Mouse (Mus musculus) heart, embryonic 12.5 days (tissue): ENCODE data around the gene Glis3. TPM values are rescaled to one million over a fixed set of nuclear protein-coding genes. Genes with fewer than 3 reads are reported as not detected.

Experiments
- ATAC-seq: fragments of 200-750 bp; cut with Nextera tagmentation; 2 replicates; pipeline ENCODE4 v1.8.0; 2017; ENCODE audit warnings: moderate TSS enrichment, moderate library complexity; ENCODE audit not compliant: insufficient number of reproducible peaks, low FRiP score
- H3K27ac ChIP-seq: fragments of 300-500 bp; sonication (generic); 2 replicates; pipeline ENCODE4 v1.5.1; 2016; ENCODE audit warnings: mild to moderate bottlenecking, moderate library complexity; ENCODE audit not compliant: poor library complexity, severe bottlenecking
- H3K27me3 ChIP-seq: fragments of 300-500 bp; sonication (generic); replicated peaks from 2 replicates; pipeline ENCODE4 v1.6.1; 2016; ENCODE audit warnings: mild to moderate bottlenecking, moderate library complexity
- H3K36me3 ChIP-seq: fragments of 300-500 bp; sonication (generic); 2 replicates; pipeline ENCODE4 v1.6.1; 2016; ENCODE audit warnings: mild to moderate bottlenecking, moderate library complexity
- H3K4me1 ChIP-seq: fragments of 300-500 bp; sonication (generic); replicated peaks from 2 replicates; pipeline ENCODE4 v1.6.1; 2016; ENCODE audit warnings: mild to moderate bottlenecking
- H3K4me2 ChIP-seq: fragments of 300-500 bp; sonication (generic); 2 replicates; pipeline ENCODE4 v1.6.1; 2016; ENCODE audit warnings: mild to moderate bottlenecking, moderate library complexity
- H3K4me3 ChIP-seq: fragments of 300-500 bp; sonication (generic); 2 replicates; pipeline ENCODE4 v1.5.1; 2016; ENCODE audit warnings: mild to moderate bottlenecking
- H3K9ac ChIP-seq: fragments of 300-500 bp; sonication (generic); 2 replicates; pipeline ENCODE4 v1.6.1; 2016; ENCODE audit warnings: mild to moderate bottlenecking, moderate library complexity
- H3K9me3 ChIP-seq: fragments of 300-500 bp; sonication (generic); replicated peaks from 2 replicates; pipeline ENCODE4 v1.6.1; 2016; ENCODE audit warnings: mild to moderate bottlenecking, moderate library complexity
- WGBS: fragments of 180-500 bp; shearing (Covaris S2); methylation state at CpG from one replicate; pipeline ENCODE4 v1.1.7; 2016; 5-methylcytosine and 5-hydroxymethylcytosine counted together
- polyA plus RNA-seq: library from polyadenylated mRNA; unstranded; fragments of >200 nt; fragmentation: Nextera tagmentation; extraction: Ambion mirVana; gene quantifications from 2 replicates; pipeline ENCODE4 v1.2.1, GENCODE M21; 2016

The Glis3 gene
- polyA plus RNA-seq, 1 experiment from 2014 or later, result 1.7 TPM

- no peak overlapping the region for H3K4me3 ChIP-seq
Measured at GRCm38 (mm10) chr19:28531750-28532149, 148.1 kb downstream of the Glis3 start.

GRCm38 (mm10) chr19:28530846-28531245 is 149.0 kb downstream of the Glis3 start:
- H3K9me3 ChIP-seq, result no peaks in the 10 kb centered on the region
- WGBS, result 58% methylated on average over 10 of the region's 10 CpGs
- no peak overlapping the region for H3K4me3 ChIP-seq
- H3K36me3 ChIP-seq, result no peaks in the 10 kb centered on the region
- no peak for ATAC-seq
- H3K4me1 ChIP-seq, result no peaks in the 10 kb centered on the region
- no peak overlapping the region for H3K4me2 ChIP-seq
- H3K27me3 ChIP-seq, result no peaks in the 10 kb centered on the region
- no peak overlapping the region for H3K27ac ChIP-seq
- H3K9ac ChIP-seq, result no peak overlapping the region

More at GRCm38 (mm10) chr19:28531750-28532149, 148.1 kb downstream of the Glis3 start:
- Histone ChIP-seq H3K9me3 (no peaks in the 10 kb centered on the region), H3K4me2 (no peak overlapping the region), H3K4me1 (no peaks in the 10 kb centered on the region), H3K9ac (no peak overlapping the region), H3K27me3 (no peaks in the 10 kb centered on the region), H3K27ac (no peak overlapping the region), H3K36me3 (no peaks in the 10 kb centered on the region)
- no peak for ATAC-seq
- WGBS, result 82% methylated on average over 9 of the region's 9 CpGs

- H3K4me3 ChIP-seq, result no peak overlapping the region
- H3K9ac ChIP-seq, result no peak overlapping the region
- WGBS, result 87% methylated on average over 13 of the region's 13 CpGs
- no peaks in the 10 kb centered on the region for H3K36me3 ChIP-seq
- no peak for ATAC-seq
- no peak overlapping the region for H3K27ac ChIP-seq
- H3K4me1 ChIP-seq, result no peaks in the 10 kb centered on the region
- no peak overlapping the region for H3K4me2 ChIP-seq
- H3K27me3 ChIP-seq, result no peaks in the 10 kb centered on the region
- H3K9me3 ChIP-seq, result no peaks in the 10 kb centered on the region
Measured at GRCm38 (mm10) chr19:28529006-28529405, 150.9 kb downstream of the Glis3 start.

GRCm38 (mm10) chr19:28527446-28527845 is 152.4 kb downstream of the Glis3 start:
- WGBS, result 94% methylated on average over 5 of the region's 5 CpGs
- no peak for ATAC-seq
- no peaks in the 10 kb centered on the region for H3K9me3 ChIP-seq

GRCm38 (mm10) chr19:28525331-28525730 is 154.5 kb downstream of the Glis3 start:
- Histone ChIP-seq H3K4me3 (no peak overlapping the region), H3K27ac (no peak overlapping the region), H3K27me3 (no peaks in the 10 kb centered on the region), H3K36me3 (no peaks in the 10 kb centered on the region), H3K4me2 (no peak overlapping the region), H3K9me3 (no peaks in the 10 kb centered on the region), H3K9ac (no peak overlapping the region), H3K4me1 (no peaks in the 10 kb centered on the region)
- 91% methylated on average over 3 of the region's 3 CpGs for WGBS
- no peak for ATAC-seq

More at GRCm38 (mm10) chr19:28527446-28527845, 152.4 kb downstream of the Glis3 start:
- H3K9ac ChIP-seq, result no peak overlapping the region
- no peak overlapping the region for H3K4me2 ChIP-seq
- H3K27me3 ChIP-seq, result no peaks in the 10 kb centered on the region
- no peak overlapping the region for H3K4me3 ChIP-seq
- H3K4me1 ChIP-seq, result no peaks in the 10 kb centered on the region
- H3K27ac ChIP-seq, result no peak overlapping the region
- no peaks in the 10 kb centered on the region for H3K36me3 ChIP-seq

GRCm38 (mm10) chr19:28522289-28522688 is 157.6 kb downstream of the Glis3 start:
- Histone ChIP-seq H3K27me3 (no peaks in the 10 kb centered on the region), H3K4me1 (peaks cover 4% of the 10 kb centered on the region; the same call in 1 of the 2 replicates), H3K9me3 (no peaks in the 10 kb centered on the region), H3K9ac (no peak overlapping the region), H3K4me3 (no peak overlapping the region), H3K36me3 (no peaks in the 10 kb centered on the region), H3K27ac (no peak overlapping the region), H3K4me2 (no peak overlapping the region)
- no peak for ATAC-seq
- 66% methylated on average over 3 of the region's 3 CpGs for WGBS

GRCm38 (mm10) chr19:28520761-28521181 is 159.1 kb downstream of the Glis3 start:
- H3K36me3 ChIP-seq, result no peaks in the 10 kb centered on the region
- no peak overlapping the region for H3K4me2 ChIP-seq
- WGBS, result 71% methylated on average over 6 of the region's 6 CpGs
- no peaks in the 10 kb centered on the region for H3K27me3 ChIP-seq
- no peak overlapping the region for H3K27ac ChIP-seq
- H3K4me3 ChIP-seq, result no peak overlapping the region
- no peak overlapping the region for H3K9ac ChIP-seq
- no peaks in the 10 kb centered on the region for H3K9me3 ChIP-seq
- H3K4me1 ChIP-seq, result peaks cover 4% of the 10 kb centered on the region; the same call in 1 of the 2 replicates
- no peak for ATAC-seq

GRCm38 (mm10) chr19:28520128-28520745 is 159.6 kb downstream of the Glis3 start:
- no peak overlapping the region for H3K4me2 ChIP-seq
- no peaks in the 10 kb centered on the region for H3K27me3 ChIP-seq
- ATAC-seq, result no peak
- H3K27ac ChIP-seq, result no peak overlapping the region
- no peaks in the 10 kb centered on the region for H3K9me3 ChIP-seq
- WGBS, result 90% methylated on average over 8 of the region's 8 CpGs
- H3K36me3 ChIP-seq, result no peaks in the 10 kb centered on the region
- no peak overlapping the region for H3K9ac ChIP-seq
- H3K4me1 ChIP-seq, result peaks cover 4% of the 10 kb centered on the region; the same call in 1 of the 2 replicates
- no peak overlapping the region for H3K4me3 ChIP-seq

GRCm38 (mm10) chr19:28519296-28519695 is 160.6 kb downstream of the Glis3 start:
- Histone ChIP-seq H3K4me1 (peaks cover 4% of the 10 kb centered on the region; the same call in 1 of the 2 replicates), H3K27me3 (no peaks in the 10 kb centered on the region), H3K4me3 (no peak overlapping the region), H3K4me2 (no peak overlapping the region), H3K9me3 (no peaks in the 10 kb centered on the region), H3K36me3 (no peaks in the 10 kb centered on the region), H3K27ac (no peak overlapping the region), H3K9ac (no peak overlapping the region)
- ATAC-seq, result no peak
- WGBS, result 83% methylated on average over 3 of the region's 3 CpGs

GRCm38 (mm10) chr19:28518846-28519245 is 161.0 kb downstream of the Glis3 start:
- no peaks in the 10 kb centered on the region for H3K9me3 ChIP-seq
- H3K27me3 ChIP-seq, result no peaks in the 10 kb centered on the region
- no peak overlapping the region for H3K27ac ChIP-seq
- no peak overlapping the region for H3K4me2 ChIP-seq
- H3K4me3 ChIP-seq, result no peak overlapping the region
- ATAC-seq, result no peak
- 81% methylated on average over 6 of the region's 6 CpGs for WGBS
- H3K4me1 ChIP-seq, result peaks cover 4% of the 10 kb centered on the region; the same call in 1 of the 2 replicates
- H3K36me3 ChIP-seq, result no peaks in the 10 kb centered on the region
- H3K9ac ChIP-seq, result no peak overlapping the region

- H3K4me1 ChIP-seq, result peaks cover 4% of the 10 kb centered on the region; the same call in 1 of the 2 replicates
- no peak overlapping the region for H3K4me3 ChIP-seq
- H3K9ac ChIP-seq, result no peak overlapping the region
- WGBS, result 79% methylated on average over 5 of the region's 5 CpGs
- H3K9me3 ChIP-seq, result no peaks in the 10 kb centered on the region
- no peaks in the 10 kb centered on the region for H3K36me3 ChIP-seq
- ATAC-seq, result no peak
- H3K27me3 ChIP-seq, result no peaks in the 10 kb centered on the region
- H3K4me2 ChIP-seq, result no peak overlapping the region
- H3K27ac ChIP-seq, result no peak overlapping the region
Measured at GRCm38 (mm10) chr19:28518266-28518665, 161.6 kb downstream of the Glis3 start.
